Mouse (Mus musculus) limb, embryonic 14.5 days (tissue): ENCODE results near the gene Hoxd8. TPM values are rescaled to one million over a fixed set of nuclear protein-coding genes. Genes with fewer than 3 reads are reported as not detected.

Experiments used
- ATAC-seq: fragments of 200-750 bp; cut with Nextera tagmentation; 2 replicates; pipeline ENCODE4 v1.8.0; 2017; ENCODE audit warnings: low read depth, moderate number of reproducible peaks, moderate TSS enrichment; ENCODE audit not compliant: low FRiP score
- DNase-seq: peaks from one replicate; pipeline ENCODE4 v3.0.0-alpha.2; 2015; ENCODE audit warnings: low spot score
- H3K27ac ChIP-seq: fragments of 300-500 bp; sonication (generic); replicated peaks from 2 replicates; pipeline ENCODE4 v1.5.1; 2014; ENCODE audit warnings: low read depth, mild to moderate bottlenecking, low read length, moderate library complexity, mixed read lengths
- H3K27me3 ChIP-seq: fragments of 300-500 bp; sonication (generic); 2 replicates; pipeline ENCODE4 v1.6.1; 2014; ENCODE audit warnings: low read length, mixed read lengths; ENCODE audit not compliant: control insufficient read depth, insufficient read depth
- H3K36me3 ChIP-seq: fragments of 300-500 bp; sonication (generic); 2 replicates; pipeline ENCODE4 v1.6.1; 2014; ENCODE audit warnings: mild to moderate bottlenecking, low read length, moderate library complexity, mixed read lengths; ENCODE audit not compliant: control insufficient read depth, insufficient read depth
- H3K4me1 ChIP-seq: fragments of 300-500 bp; sonication (generic); 2 replicates; pipeline ENCODE4 v1.6.1; 2014; ENCODE audit warnings: antibody characterized with exemption, low read length, mixed read lengths; ENCODE audit not compliant: control insufficient read depth, insufficient read depth
- H3K4me2 ChIP-seq: fragments of 300-500 bp; sonication (generic); replicated peaks from 2 replicates; pipeline ENCODE4 v1.6.1; 2014; ENCODE audit warnings: low read depth, mild to moderate bottlenecking, low read length, moderate library complexity; ENCODE audit not compliant: severe bottlenecking
- H3K4me3 ChIP-seq: fragments of 300-500 bp; sonication (generic); replicated peaks from 2 replicates; pipeline ENCODE4 v1.5.1; 2014; ENCODE audit warnings: low read length
- H3K9ac ChIP-seq: fragments of 300-500 bp; sonication (generic); 2 replicates; pipeline ENCODE4 v1.6.1; 2014; ENCODE audit warnings: mild to moderate bottlenecking, low read depth, low read length, moderate library complexity; ENCODE audit not compliant: severe bottlenecking
- H3K9me3 ChIP-seq: fragments of 300-500 bp; sonication (generic); 2 replicates; pipeline ENCODE4 v1.6.1; 2016; ENCODE audit warnings: low read length; ENCODE audit not compliant: control insufficient read depth
- POLR2A ChIP-seq: fragments of 200-500 bp; IDR thresholded peaks from 2 replicates; pipeline ENCODE4 v1.8.0; 2012; ENCODE audit warnings: inconsistent platforms, mild to moderate bottlenecking, moderate library complexity, borderline replicate concordance; ENCODE audit not compliant: insufficient read depth, insufficient read length; ENCODE audit errors: extremely low read depth
- WGBS: fragments of 180-500 bp; shearing (Covaris S2); extraction: QIAGEN DNeasy Blood & Tissue Kit; methylation state at CpG from one replicate; pipeline ENCODE4 v1.1.7; 2014; 5-methylcytosine and 5-hydroxymethylcytosine counted together
- polyA plus RNA-seq, 2 experiments: library from polyadenylated mRNA; depleted of rRNA in 1 of 2; stranded (reverse) in 1 of 2; unstranded in 1 of 2; fragments of >200 nt; fragmentation: Nextera tagmentation in 1 of 2; extraction: Ambion mirVana in 1 of 2; gene quantifications; 2 replicates each; pipeline versions ENCODE4 v1.2.1 to v1.2.3; 2012 to 2014

Hoxd8 gene
- polyA plus RNA-seq, 2 experiments, result 12.7 to 12.8 TPM

GRCm38 (mm10) chr2:74713239-74714150 lies 9.1 kb downstream of the Hoxd8 start:
- no peak overlapping the region for H3K9ac ChIP-seq
- ATAC-seq (no peak), DNase-seq (no peak)
- H3K27me3 ChIP-seq, result peaks cover 94% of the 10 kb centered on the region
- no peaks in the 10 kb centered on the region for H3K36me3 ChIP-seq
- peak overlapping the region; percentile 48; the same call in 1 of the 2 replicates for H3K4me2 ChIP-seq
- peak overlapping the region; percentile 47 for H3K4me3 ChIP-seq
- WGBS, result 7% methylated on average over 19 of the region's 19 CpGs
- H3K4me1 ChIP-seq, result peaks cover 5% of the 10 kb centered on the region; the same call in 1 of the 2 replicates
- no peaks in the 10 kb centered on the region for H3K9me3 ChIP-seq
- no peak overlapping the region for H3K27ac ChIP-seq
- no peak for TF ChIP-seq POLR2A

GRCm38 (mm10) chr2:74714156-74714789 lies 9.9 kb downstream of the Hoxd8 start:
- H3K4me3 ChIP-seq, result peak overlapping the region; percentile 7; the same call in 1 of the 2 replicates
- no peak for TF ChIP-seq POLR2A
- ATAC-seq (no peak), DNase-seq (no peak)
- whole genome bisulfite sequencing, result 6% methylated on average over 18 of the region's 18 CpGs
- H3K9me3 ChIP-seq, result no peaks in the 10 kb centered on the region
- no peaks in the 10 kb centered on the region for H3K36me3 ChIP-seq
- peaks cover 93% of the 10 kb centered on the region for H3K27me3 ChIP-seq
- no peak overlapping the region for H3K27ac ChIP-seq
- H3K4me2 ChIP-seq, result peak overlapping the region; percentile 48
- peaks cover 5% of the 10 kb centered on the region; the same call in 1 of the 2 replicates for H3K4me1 ChIP-seq
- no peak overlapping the region for H3K9ac ChIP-seq

GRCm38 (mm10) chr2:74714881-74715280 lies 10.5 kb downstream of the Hoxd8 start:
- Histone ChIP-seq H3K27ac (no peak overlapping the region), H3K4me1 (peaks cover 5% of the 10 kb centered on the region; the same call in 1 of the 2 replicates), H3K4me2 (peak overlapping the region; percentile 48), H3K9ac (no peak overlapping the region), H3K36me3 (no peaks in the 10 kb centered on the region), H3K9me3 (no peaks in the 10 kb centered on the region), H3K4me3 (0 out of 2 replicates have a peak overlapping the region, but pooled peaks have one; percentile 7), H3K27me3 (peaks cover 92% of the 10 kb centered on the region)
- 1% methylated on average over 14 of the region's 14 CpGs for WGBS
- ATAC-seq, result no peak
- TF ChIP-seq POLR2A, result no peak
- DNase-seq, result no peak

- Histone ChIP-seq H3K9ac (no peak overlapping the region), H3K4me3 (peak overlapping the region; percentile 18), H3K4me2 (peak overlapping the region; percentile 48), H3K27me3 (peaks cover 92% of the 10 kb centered on the region), H3K27ac (no peak overlapping the region), H3K4me1 (peaks cover 5% of the 10 kb centered on the region; the same call in 1 of the 2 replicates), H3K36me3 (no peaks in the 10 kb centered on the region), H3K9me3 (no peaks in the 10 kb centered on the region)
- DNase-seq (peak; percentile 90), ATAC-seq (peak; percentile 58)
- 0 out of 2 replicates have a peak, but pooled peaks have one; percentile 16 for TF ChIP-seq POLR2A
- WGBS, result 4% methylated on average over 26 of the region's 26 CpGs
Measured at GRCm38 (mm10) chr2:74715504-74716241, 11.3 kb downstream of the Hoxd8 start.

GRCm38 (mm10) chr2:74720384-74720783 lies 16.0 kb downstream of the Hoxd8 start:
- H3K9ac ChIP-seq, result no peak overlapping the region
- H3K27me3 ChIP-seq, result peaks cover 95% of the 10 kb centered on the region
- ATAC-seq (no peak), DNase-seq (no peak)
- WGBS, result 21% methylated on average over 2 of the region's 2 CpGs
- no peak overlapping the region for H3K4me3 ChIP-seq
- H3K27ac ChIP-seq, result no peak overlapping the region
- no peak for TF ChIP-seq POLR2A
- H3K9me3 ChIP-seq, result no peaks in the 10 kb centered on the region
- H3K36me3 ChIP-seq, result no peaks in the 10 kb centered on the region
- H3K4me2 ChIP-seq, result no peak overlapping the region
- no peaks in the 10 kb centered on the region for H3K4me1 ChIP-seq
